Comparison of ENCODE assay signal across 9 mouse cellular contexts in genomic region chr3:36612687-36613086, GRCm38 (mm10). TPM values are rescaled to one million over a fixed set of nuclear protein-coding genes. Genes with fewer than 3 reads are reported as not detected.
DNase-seq lines count a peak whose midpoint lies in the region; ATAC-seq and TF ChIP-seq lines count a peak whose summit lies in the region.
"Had no signal": no experiment of that assay in that cellular context is flagged by ENCODE, and none has a peak within 500 bp of the region (broad histone marks: within the 10 kb centered on the region; RNA-seq: fewer than 3 reads in every experiment).

No protein-coding gene starts in this region.

- peak overlapping the region; percentile 82 for H3K9ac ChIP-seq in ES-E14 (ENCODE audit: insufficient read depth, low read depth, low read length, poor library complexity, severe bottlenecking)
- H3K9ac ChIP-seq in liver, embryonic 14.5 days (replicated peaks), result peak overlapping the region; percentile 74

- H3K27me3 ChIP-seq in liver, embryonic 14.5 days (ENCODE audit: control insufficient read depth, insufficient read depth, low read length), result no peaks in the 10 kb centered on the region

- in situ Hi-C loops in ES-E14 (cut with MboI; ENCODE audit: low sequenced_read_pairs in 2 of 2, unreplicated experiment in 2 of 2), result no loop called here

- peak; percentile 2 for DNase-seq in heart, adult 8-10 months (ENCODE audit: low spot score)
- DNase-seq in heart, postnatal 4 days, result no peak
- no peak for DNase-seq in ES-E14 (ENCODE audit: low read depth, low spot score)
- no peak for DNase-seq in liver, embryonic 14.5 days (ENCODE audit: low read depth in 3 of 3, low spot score in 3 of 3)
- DNase-seq in telencephalon, adult 2 months (ENCODE audit: low read depth, low spot score), result peak; percentile 5
- no peak for DNase-seq in right cerebral cortex, postnatal 14 days
- DNase-seq in urinary bladder, adult 2 months (ENCODE audit: low spot score), result no peak

- H3K27ac ChIP-seq in ES-E14 (ENCODE audit: insufficient read depth, low read depth, low read length, poor library complexity, severe bottlenecking), result no peak overlapping the region
- H3K27ac ChIP-seq in liver, embryonic 14.5 days, result no peak overlapping the region

- peak overlapping the region; percentile 77 for H3K4me2 ChIP-seq in liver, embryonic 14.5 days (ENCODE audit: low read depth)

- peaks cover 0 to 3% of the 10 kb centered on the region in 2 experiments; a peak in 2 of 4 replicates for H3K4me1 ChIP-seq in ES-E14 (ENCODE audit: control insufficient read depth in 2 of 2, insufficient read depth in 2 of 2, low read length in 2 of 2, poor library complexity in 1 of 2)
- H3K4me1 ChIP-seq in liver, embryonic 14.5 days (replicated peaks; ENCODE audit: control insufficient read depth in 2 of 2, insufficient read depth in 2 of 2, low read length in 1 of 2), result peaks cover 3 to 5% of the 10 kb centered on the region in 2 experiments; a peak in 2 of 4 replicates

- no peak for TF ChIP-seq CTCF in liver, embryonic 14.5 days (IDR thresholded peaks at IDR 0.05; ENCODE audit: low read depth)

- no peaks in the 10 kb centered on the region for H3K9me3 ChIP-seq in ES-E14 (ENCODE audit: control insufficient read depth, insufficient read depth, low read depth, low read length)
- H3K9me3 ChIP-seq in liver, embryonic 14.5 days (ENCODE audit: control insufficient read depth, low read length), result no peaks in the 10 kb centered on the region

- 17% methylated on average over 6 of the region's 6 CpGs for WGBS in liver, embryonic 14.5 days (ENCODE audit: insufficient replicate concordance)

- TF ChIP-seq EP300 in liver, embryonic 14.5 days (IDR thresholded peaks at IDR 0.05; ENCODE audit: low read depth), result no peak

- H3K4me3 ChIP-seq in ES-E14 (ENCODE audit: insufficient read depth in 1 of 2, low read depth in 1 of 2, low read length in 2 of 2, poor library complexity in 1 of 2, severe bottlenecking in 1 of 2), result peak overlapping the region; percentile 65 to 78
- peak overlapping the region; percentile 63 for H3K4me3 ChIP-seq in liver, embryonic 14.5 days (ENCODE audit: insufficient read depth in 1 of 2, low read depth in 2 of 2, low read length in 2 of 2)

- no peaks in the 10 kb centered on the region for H3K36me3 ChIP-seq in ES-E14 (ENCODE audit: control insufficient read depth, insufficient read depth, low read length, poor library complexity, severe bottlenecking)
- no peaks in the 10 kb centered on the region for H3K36me3 ChIP-seq in liver, embryonic 14.5 days (replicated peaks; ENCODE audit: control insufficient read depth, insufficient read depth, low read depth)

- ATAC-seq in frontal cortex, adult (ENCODE audit: low TSS enrichment), result peak; percentile 62
- ATAC-seq in liver, embryonic 14.5 days (ENCODE audit: insufficient read depth), result peak; percentile 19; the same call in 1 of the 2 replicates

TF ChIP-seq in ES-E14, 5 proteins besides CTCF, POLR2A, EP300 and RAD21:
- TF ChIP-seq MAFK (IDR thresholded peaks at IDR 0.05; ENCODE audit: insufficient read depth, low read depth, low read length) (no peak), ZC3H11A (IDR thresholded peaks at IDR 0.05; ENCODE audit: borderline replicate concordance, low read depth, low read length) (no peak), ZNF384 (IDR thresholded peaks at IDR 0.05; ENCODE audit: low read depth, low read length) (no peak), CHD2 (IDR thresholded peaks at IDR 0.05; ENCODE audit: low read depth, low read length) (no peak), HCFC1 (IDR thresholded peaks at IDR 0.05; ENCODE audit: borderline replicate concordance, insufficient read depth, low read length) (no peak)
TF ChIP-seq in ES-E14: peak in this region for 0.

RNA-seq across cellular contexts. Expression of gene Bbs7, which starts 0.6 kb away (rescaled TPM):
- total RNA-seq in heart, adult 8-10 months (2022), result 1 to 10 TPM; 5.9 to 7.7 (median 6.3) TPM
- 1 to 10 TPM; 8.9 to 9.9 TPM for total RNA-seq in heart, postnatal 4 days (2021)
- total RNA-seq in ES-E14 (2012; rRNA removed), result 2.0 and 2.2 TPM in 2 replicates
- polyA plus RNA-seq in liver, embryonic 14.5 days (2012; rRNA removed), result 3.9 and 5.5 TPM in 2 replicates
- 9.7 and 11.9 TPM in 2 replicates for polyA plus RNA-seq in liver, embryonic 14.5 days (2014; fragmentation: Nextera tagmentation; extraction: Ambion mirVana)
- 7.9 and 8.2 TPM in 2 replicates for polyA plus RNA-seq in urinary bladder, adult 2 months (2012; rRNA removed)
- total RNA-seq: MEL had no signal

RNA-seq across cellular contexts. Expression of gene Ccna2, which starts 40.7 kb away (rescaled TPM):
- total RNA-seq in heart, adult 8-10 months (2022), result 1 to 10 TPM in 1 of 4 experiments, under 1 TPM in 3; 0.25 to 1.3 (median 0.59) TPM
- 100 to 1,000 TPM in 1 of 2 experiments, 10 to 100 TPM in 1; 95.4 to 106 TPM for total RNA-seq in heart, postnatal 4 days (2021)
- 101 and 127 TPM in 2 replicates for total RNA-seq in ES-E14 (2012; rRNA removed)
- polyA plus RNA-seq in liver, embryonic 14.5 days (2012; rRNA removed), result 107 and 155 TPM in 2 replicates
- polyA plus RNA-seq in liver, embryonic 14.5 days (2014; fragmentation: Nextera tagmentation; extraction: Ambion mirVana), result 295 and 336 TPM in 2 replicates
- polyA plus RNA-seq in urinary bladder, adult 2 months (2012; rRNA removed), result 4.7 and 5.5 TPM in 2 replicates

Comparison
In these comparisons a context has a peak if more than half of its experiments do, and no peak if none do; other contexts are left out.
1. DNase-seq: peak in heart, adult 8-10 months (single experiment) and telencephalon, adult 2 months (single experiment); none in heart, postnatal 4 days (single experiment), ES-E14 (single experiment), liver, embryonic 14.5 days (0 of 3), right cerebral cortex, postnatal 14 days (single experiment) and urinary bladder, adult 2 months (single experiment).
2. RNA of gene Ccna2, which starts 40.7 kb away (total RNA-seq): 101 to 127 TPM in ES-E14 and 95.4 to 106 TPM in heart, postnatal 4 days; 0.25 to 1.3 TPM in heart, adult 8-10 months; every median in the first group is over 10 times any median in the second.